Mouse (Mus musculus) midbrain, postnatal 0 days (tissue): ENCODE results near the gene Fam89b. TPM values are rescaled to one million over a fixed set of nuclear protein-coding genes. Genes with fewer than 3 reads are reported as not detected.

ENCODE experiments used
- ATAC-seq: fragments of 200-750 bp; cut with Nextera tagmentation; 2 replicates; pipeline ENCODE4 v1.8.0; 2017; ENCODE audit warnings: moderate number of reproducible peaks, mild to moderate bottlenecking, moderate TSS enrichment, moderate library complexity; ENCODE audit not compliant: low FRiP score
- DNase-seq: peaks from one replicate; pipeline ENCODE4 v3.0.0-alpha.2; 2015; ENCODE audit warnings: low spot score
- H3K27ac ChIP-seq: fragments of 300-500 bp; sonication (generic); 2 replicates; pipeline ENCODE4 v1.5.1; 2014; ENCODE audit warnings: low read depth, mild to moderate bottlenecking, low read length, mixed read lengths
- H3K27me3 ChIP-seq: fragments of 300-500 bp; sonication (generic); 2 replicates; pipeline ENCODE4 v1.6.1; 2014; ENCODE audit warnings: low read length, control low read depth, mixed read lengths; ENCODE audit not compliant: insufficient read depth
- H3K36me3 ChIP-seq: fragments of 300-500 bp; sonication (generic); 2 replicates; pipeline ENCODE4 v1.6.1; 2014; ENCODE audit warnings: low read length, control low read depth, mixed read lengths; ENCODE audit not compliant: insufficient read depth
- H3K4me1 ChIP-seq: fragments of 300-500 bp; sonication (generic); 2 replicates; pipeline ENCODE4 v1.6.1; 2014; ENCODE audit warnings: mild to moderate bottlenecking, control low read depth, antibody characterized with exemption, low read length, mixed read lengths; ENCODE audit not compliant: insufficient read depth
- H3K4me2 ChIP-seq: fragments of 300-500 bp; sonication (generic); 2 replicates; pipeline ENCODE4 v1.6.1; 2014; ENCODE audit warnings: low read depth, mild to moderate bottlenecking, low read length, mixed read lengths; ENCODE audit not compliant: poor library complexity, severe bottlenecking
- H3K4me3 ChIP-seq: fragments of 300-500 bp; sonication (generic); 2 replicates; pipeline ENCODE4 v1.5.1; 2014; ENCODE audit warnings: low read depth, mild to moderate bottlenecking, low read length, moderate library complexity
- H3K9ac ChIP-seq: fragments of 300-500 bp; sonication (generic); replicated peaks from 2 replicates; pipeline ENCODE4 v1.6.1; 2014; ENCODE audit warnings: mild to moderate bottlenecking, low read length, moderate library complexity, mixed read lengths; ENCODE audit not compliant: poor library complexity, severe bottlenecking
- H3K9me3 ChIP-seq: fragments of 300-500 bp; sonication (generic); 2 replicates; pipeline ENCODE4 v1.6.1; 2016; ENCODE audit warnings: low read length, control low read depth
- CTCF ChIP-seq: IDR thresholded peaks from 2 replicates; pipeline ENCODE4 v1.5.1; 2016; ENCODE audit warnings: antibody characterized with exemption, mild to moderate bottlenecking
- WGBS: fragments of 180-500 bp; shearing (Covaris S2); extraction: QIAGEN DNeasy Blood & Tissue Kit; methylation state at CpG from one replicate; pipeline ENCODE4 v1.1.7; 2014; 5-methylcytosine and 5-hydroxymethylcytosine counted together
- polyA plus RNA-seq: library from polyadenylated mRNA; unstranded; fragments of >200 nt; fragmentation: Nextera tagmentation; extraction: Ambion mirVana; gene quantifications from 2 replicates; pipeline ENCODE4 v1.2.1, GENCODE M21; 2015
- total RNA-seq: library from RNA; depleted of rRNA; stranded (reverse); fragments of >200 nt; gene quantifications from 2 replicates; pipeline ENCODE4 v1.2.3, GENCODE M21; 2014

Gene Fam89b
- total and polyA plus RNA-seq, 2 experiments from 2014 or later: 126 to 178 TPM

- no peaks in the 10 kb centered on the region for H3K9me3 ChIP-seq
- no peak for TF ChIP-seq CTCF
- DNase-seq (peak; percentile 75), ATAC-seq (peak; percentile 38; the same call in 1 of the 2 replicates)
- 0 out of 2 replicates have a peak, but pooled peaks cover 6% of the 10 kb centered on the region for H3K4me1 ChIP-seq
- H3K9ac ChIP-seq: peak overlapping the region; percentile 68
- H3K4me3 ChIP-seq: peak overlapping the region; percentile 53
- H3K27me3 ChIP-seq: peaks cover 11% of the 10 kb centered on the region; the same call in 1 of the 2 replicates
- H3K36me3 ChIP-seq: no peaks in the 10 kb centered on the region
- H3K4me2 ChIP-seq: peak overlapping the region; percentile 96
- H3K27ac ChIP-seq: peak overlapping the region; percentile 57
- 2% methylated on average over 43 of the region's 55 CpGs for WGBS
These were observed 12.3 kb upstream of the Fam89b start for GRCm38 (mm10) chr19:5741641-5742240.

- Histone ChIP-seq H3K36me3 (no peaks in the 10 kb centered on the region), H3K9me3 (no peaks in the 10 kb centered on the region), H3K4me1 (no peaks in the 10 kb centered on the region), H3K9ac (peak within 1 kb of the TSS; percentile 68), H3K4me3 (peak within 1 kb of the TSS; percentile 53), H3K27me3 (peaks cover 11% of the 10 kb centered on the region; the same call in 1 of the 2 replicates), H3K27ac (peak within 1 kb of the TSS; percentile 57), H3K4me2 (peak within 1 kb of the TSS; percentile 96)
- DNase-seq (peak; percentile 88), ATAC-seq (peak; percentile 42)
- no peak for TF ChIP-seq CTCF
- WGBS: 18% methylated on average over 11 of the region's 14 CpGs
These were observed 11.2 kb upstream of the Fam89b start, which contains the start of gene Ltbp3 for GRCm38 (mm10) chr19:5740320-5741317. Gene Ltbp3 (plus strand): TSS chr19:5740904.

GRCm38 (mm10) chr19:5739446-5739845, 10.0 kb upstream of the Fam89b start:
- WGBS: 66% methylated on average over 2 of the region's 2 CpGs
- Histone ChIP-seq H3K9ac (no peak overlapping the region), H3K4me3 (no peak overlapping the region), H3K27me3 (peaks cover under 1% of the 10 kb centered on the region; the same call in 1 of the 2 replicates), H3K4me1 (no peaks in the 10 kb centered on the region), H3K36me3 (no peaks in the 10 kb centered on the region), H3K27ac (no peak overlapping the region), H3K9me3 (no peaks in the 10 kb centered on the region), H3K4me2 (no peak overlapping the region)
- no peak for TF ChIP-seq CTCF
- no peak for ATAC-seq
- DNase-seq: no peak

GRCm38 (mm10) chr19:5734325-5734724, 4.9 kb upstream of the Fam89b start:
- ATAC-seq (no peak), DNase-seq (no peak)
- Histone ChIP-seq H3K27me3 (no peaks in the 10 kb centered on the region), H3K4me3 (no peak overlapping the region), H3K27ac (no peak overlapping the region), H3K4me1 (peaks cover 13% of the 10 kb centered on the region; the same call in 1 of the 2 replicates), H3K9ac (no peak overlapping the region), H3K36me3 (no peaks in the 10 kb centered on the region; the same call in 1 of the 2 replicates), H3K9me3 (no peaks in the 10 kb centered on the region), H3K4me2 (no peak overlapping the region)
- TF ChIP-seq CTCF: no peak
- WGBS: 80% methylated on average over 9 of the region's 9 CpGs

- DNase-seq: peak; percentile 98
- peak; percentile 89 for ATAC-seq
- H3K9ac ChIP-seq: peak overlapping the region; percentile 73
- no peaks in the 10 kb centered on the region for H3K27me3 ChIP-seq
- peak overlapping the region; percentile 95 for H3K4me2 ChIP-seq
- H3K9me3 ChIP-seq: no peaks in the 10 kb centered on the region
- H3K27ac ChIP-seq: peak overlapping the region; percentile 33
- H3K36me3 ChIP-seq: no peaks in the 10 kb centered on the region; the same call in 1 of the 2 replicates
- peak overlapping the region; percentile 69 for H3K4me3 ChIP-seq
- peaks cover 24% of the 10 kb centered on the region; the same call in 1 of the 2 replicates for H3K4me1 ChIP-seq
- no peak for TF ChIP-seq CTCF
- WGBS: under 1% methylated on average over 47 of the region's 47 CpGs
These were observed 2.0 kb upstream of the Fam89b start for GRCm38 (mm10) chr19:5731264-5731978.
